Mouse (Mus musculus) lung, adult 2 months (tissue): ENCODE measurements at regions not wholly inside any gene's neighbourhood (a gene's known extent, or its start where the extent isn't known, plus 50 kb on each side); places are given as distances from the start of the nearest gene placed in this dataset.

ENCODE experiments used
- CTCF ChIP-seq: fragments of 200-500 bp; IDR thresholded peaks from 2 replicates; pipeline ENCODE4 v1.5.1; 2011; ENCODE audit warnings: mild to moderate bottlenecking, low read length, control low read depth; ENCODE audit not compliant: insufficient read depth
- POLR2A ChIP-seq: fragments of 200-500 bp; IDR thresholded peaks from 2 replicates; pipeline ENCODE4 v1.6.1; 2011; ENCODE audit warnings: low read depth, mild to moderate bottlenecking, control low read depth, low read length, borderline replicate concordance; ENCODE audit errors: extremely low read depth

DNA sequence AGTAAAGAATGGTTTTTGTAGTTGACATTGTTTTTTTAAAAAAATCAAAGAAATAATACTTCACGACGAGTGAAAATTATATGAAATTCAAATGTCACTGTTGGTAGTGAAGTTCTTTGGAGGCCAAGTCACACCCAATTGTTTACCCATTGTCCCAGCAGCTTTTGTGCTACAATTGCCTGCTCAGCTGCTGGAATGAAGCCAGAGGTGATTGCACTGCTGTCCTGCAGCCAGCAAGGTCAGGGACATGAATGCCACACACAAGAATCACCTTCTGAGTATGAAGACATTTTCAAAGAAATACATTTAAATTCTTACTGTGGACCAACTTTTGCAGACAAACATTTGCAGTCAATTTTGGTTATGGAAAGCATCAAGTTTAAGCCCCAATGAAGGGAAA, 215.9 kb upstream of the Prdm1 start:
- no peak for TF ChIP-seq CTCF
- TF ChIP-seq POLR2A = no peak
